Mouse (Mus musculus): ENCODE data around the gene Gfy. TPM values are rescaled to one million over a fixed set of nuclear protein-coding genes. Genes with fewer than 3 reads are reported as not detected.

The Gfy gene
- total and polyA plus RNA-seq, 2 experiments from 2014 or later = not detected

DNA sequence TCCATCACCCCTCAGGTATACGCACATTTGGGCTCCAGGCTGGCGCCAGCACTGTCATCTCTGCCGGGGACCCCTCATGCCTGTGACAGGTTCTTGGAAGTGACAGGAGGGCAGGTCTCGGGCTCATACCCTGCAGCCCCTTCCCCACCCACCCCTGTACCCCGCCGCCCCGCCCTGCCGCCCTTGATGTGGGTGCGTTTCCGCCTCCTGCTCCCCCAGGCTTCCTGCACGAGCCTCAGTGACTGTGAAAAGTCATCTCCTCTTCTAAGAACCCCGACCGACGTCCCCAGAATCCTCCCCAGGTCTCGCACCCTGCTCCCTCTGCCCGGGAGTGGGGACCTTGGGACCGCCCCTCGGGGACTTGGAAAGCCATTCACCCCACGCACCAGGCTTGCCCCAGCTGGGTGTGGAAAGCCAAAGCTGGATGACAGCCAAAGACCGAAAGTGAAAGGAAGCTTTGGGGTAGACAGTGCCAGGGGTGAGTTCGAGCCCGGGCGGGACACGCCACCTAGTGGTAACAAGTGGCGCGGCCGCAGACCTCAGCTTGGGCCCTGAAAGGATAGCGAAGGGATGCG, 43.3 kb downstream of the Gfy start, which contains the start of the genes Gm45713 and Flt3l:
Gm45713 (minus strand) TSS at position 239 of the 575 bp plus-strand sequence.
Flt3l (minus strand) TSS at position 440 of the 575 bp plus-strand sequence.
- no peaks in the 10 kb centered on the region for H3K9me3 ChIP-seq (ENCODE audit: low read length)
- peak within 1 kb of the TSS; percentile 31 for H3K4me3 ChIP-seq (ENCODE audit: low read depth, low read length)
- H3K36me3 ChIP-seq (ENCODE audit: insufficient read depth) = no peaks in the 10 kb centered on the region
- no peak within 1 kb of the TSS for H3K27ac ChIP-seq (ENCODE audit: low read depth, low read length)
- H3K4me1 ChIP-seq (ENCODE audit: insufficient read depth) = no peaks in the 10 kb centered on the region
- ATAC-seq (peak; percentile 90), DNase-seq (peak; percentile 87)
- peak; percentile 90 for TF ChIP-seq CTCF (IDR thresholded peaks at IDR 0.05; ENCODE audit: low read depth)
- H3K4me2 ChIP-seq (ENCODE audit: low read depth) = peak within 1 kb of the TSS; percentile 54
- peak within 1 kb of the TSS; percentile 43 for H3K9ac ChIP-seq
- 1% methylated on average over 28 of the region's 29 CpGs for WGBS
- H3K27me3 ChIP-seq (ENCODE audit: insufficient read depth, low read length) = 0 out of 2 replicates have a peak, but pooled peaks cover 3% of the 10 kb centered on the region

DNA sequence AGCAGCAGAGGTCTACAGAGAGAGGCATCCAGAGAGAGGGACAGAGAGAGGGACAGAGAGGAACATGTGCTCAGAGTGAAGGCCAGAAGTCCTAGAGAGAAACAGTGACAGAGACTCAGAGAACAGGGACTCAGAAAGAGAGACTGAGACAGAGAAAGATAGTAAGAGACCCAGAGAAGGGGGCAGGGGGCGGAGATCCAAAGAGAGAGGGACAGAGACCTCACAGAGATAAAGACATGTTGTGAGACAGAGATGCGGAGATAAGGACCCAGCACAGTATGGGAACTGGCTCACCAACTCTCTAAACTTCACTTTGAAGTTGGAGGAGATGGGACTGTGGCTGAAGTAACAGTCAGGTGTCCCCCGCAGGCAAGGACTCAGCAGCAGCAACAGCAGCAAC, 44.0 kb downstream of the Gfy start:
- WGBS = 80% methylated on average over 3 of the region's 3 CpGs
- no peaks in the 10 kb centered on the region for H3K4me1 ChIP-seq (ENCODE audit: insufficient read depth)
- 0 out of 2 replicates have a peak overlapping the region, but pooled peaks have one; percentile 54 for H3K4me2 ChIP-seq (ENCODE audit: low read depth)
- no peaks in the 10 kb centered on the region for H3K9me3 ChIP-seq (ENCODE audit: low read length)
- TF ChIP-seq CTCF (IDR thresholded peaks at IDR 0.05; ENCODE audit: low read depth) = no peak
- DNase-seq (no peak), ATAC-seq (no peak)
- H3K36me3 ChIP-seq (ENCODE audit: insufficient read depth) = no peaks in the 10 kb centered on the region
- H3K9ac ChIP-seq = no peak overlapping the region
- no peak overlapping the region for H3K27ac ChIP-seq (ENCODE audit: low read depth, low read length)
- 0 out of 2 replicates have a peak, but pooled peaks cover 3% of the 10 kb centered on the region for H3K27me3 ChIP-seq (ENCODE audit: insufficient read depth, low read length)
- H3K4me3 ChIP-seq (ENCODE audit: low read depth, low read length) = no peak overlapping the region

DNA sequence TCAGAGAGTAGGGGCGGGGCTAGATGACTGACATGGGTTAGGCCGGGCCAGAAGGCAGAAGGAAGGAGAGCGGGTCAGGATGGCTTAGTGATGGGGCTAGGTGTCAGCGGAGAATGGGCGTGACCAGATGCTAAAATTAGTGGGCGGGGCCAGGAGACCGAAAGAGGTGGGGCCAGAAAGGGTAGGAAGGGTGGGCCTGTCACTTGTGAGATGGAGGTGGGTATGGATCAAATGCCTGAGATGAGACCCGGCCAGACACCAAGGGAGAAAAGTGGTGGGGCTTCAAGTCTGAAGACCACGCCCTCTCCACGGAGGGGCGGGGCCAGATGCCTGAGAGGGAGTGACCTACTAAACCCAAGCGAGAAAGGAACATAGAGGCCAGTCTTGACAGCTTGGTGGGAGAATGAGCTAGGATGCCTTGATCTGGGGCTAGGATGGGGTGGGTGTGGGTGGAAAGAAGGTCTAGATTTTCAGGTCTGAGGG, 44.8 kb downstream of the Gfy start:
- no peak for TF ChIP-seq CTCF (IDR thresholded peaks at IDR 0.05; ENCODE audit: low read depth)
- Histone ChIP-seq H3K4me2 (ENCODE audit: low read depth) (no peak overlapping the region), H3K9ac (no peak overlapping the region), H3K27me3 (ENCODE audit: insufficient read depth, low read length) (0 out of 2 replicates have a peak, but pooled peaks cover 3% of the 10 kb centered on the region), H3K27ac (ENCODE audit: low read depth, low read length) (no peak overlapping the region), H3K36me3 (ENCODE audit: insufficient read depth) (no peaks in the 10 kb centered on the region), H3K9me3 (ENCODE audit: low read length) (no peaks in the 10 kb centered on the region), H3K4me3 (ENCODE audit: low read depth, low read length) (no peak overlapping the region), H3K4me1 (ENCODE audit: insufficient read depth) (0 out of 2 replicates have a peak, but pooled peaks cover 3% of the 10 kb centered on the region)
- DNase-seq (no peak), ATAC-seq (no peak)
- WGBS = 11% methylated on average over 12 of the region's 12 CpGs

DNA sequence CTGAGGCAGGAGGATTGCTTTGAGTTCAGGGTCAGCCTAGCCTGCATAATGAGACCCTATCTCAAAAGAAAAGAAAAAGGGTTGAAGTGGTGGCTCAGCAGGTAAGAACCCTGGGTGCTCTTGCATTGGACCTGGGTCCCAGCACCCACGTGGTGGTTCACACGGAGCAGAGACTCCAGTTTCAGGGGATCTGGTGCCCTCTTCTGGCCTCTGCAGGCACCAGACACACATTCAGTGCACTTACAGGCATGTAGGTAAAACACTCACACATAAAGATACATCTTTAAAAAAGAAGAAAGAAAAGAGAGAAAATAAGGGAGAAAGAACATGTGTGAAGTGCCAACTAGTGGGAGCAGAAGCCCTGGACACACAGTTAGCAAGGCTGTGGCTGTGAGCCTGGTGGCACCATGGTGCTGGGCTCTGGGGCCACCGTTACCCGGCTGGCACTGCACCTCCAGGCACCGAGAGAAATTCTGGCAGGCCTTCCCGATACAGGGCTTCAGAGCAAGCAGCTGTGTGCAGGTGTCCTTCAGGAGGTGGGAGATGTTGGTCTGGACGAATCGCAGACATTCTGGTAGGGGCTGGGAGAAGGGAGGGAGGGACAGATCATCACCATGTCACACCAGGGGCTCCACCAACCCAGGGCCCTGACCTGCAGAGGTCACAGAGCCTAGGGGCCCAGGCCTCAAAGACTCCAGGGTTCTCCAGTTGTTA, 45.8 kb downstream of the Gfy start:
- no peak for ATAC-seq
- 79% methylated on average over 8 of the region's 8 CpGs for WGBS

DNA sequence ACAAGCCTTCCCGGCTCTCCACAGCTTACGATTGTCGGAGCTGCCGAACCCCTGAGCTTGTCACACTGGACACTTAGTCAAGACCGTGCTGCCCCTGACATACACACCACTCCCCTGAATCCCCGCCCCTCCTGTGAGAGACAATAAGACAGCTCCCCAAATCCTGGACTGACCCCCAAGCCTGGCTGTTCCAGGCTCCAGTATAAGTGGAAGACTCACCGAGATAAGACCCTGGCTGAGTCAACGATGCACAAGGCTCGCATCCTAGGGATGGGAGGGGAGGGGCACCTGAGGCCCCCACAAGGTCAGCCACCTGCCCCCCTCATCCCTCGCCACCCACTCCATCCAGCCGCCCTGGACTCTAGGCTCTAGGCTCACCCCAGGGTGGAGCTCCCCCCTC, 47.5 kb downstream of the Gfy start:
- no peaks in the 10 kb centered on the region for H3K27me3 ChIP-seq (ENCODE audit: insufficient read depth, low read length)
- no peak overlapping the region for H3K4me3 ChIP-seq (ENCODE audit: low read depth, low read length)
- 74% methylated on average over 11 of the region's 11 CpGs for WGBS
- ATAC-seq (no peak), DNase-seq (no peak)
- peaks cover 3% of the 10 kb centered on the region; the same call in 1 of the 2 replicates for H3K4me1 ChIP-seq (ENCODE audit: insufficient read depth)
- no peaks in the 10 kb centered on the region for H3K9me3 ChIP-seq (ENCODE audit: low read length)
- H3K27ac ChIP-seq (ENCODE audit: low read depth, low read length) = no peak overlapping the region
- no peak overlapping the region for H3K4me2 ChIP-seq (ENCODE audit: low read depth)
- no peak for TF ChIP-seq CTCF (IDR thresholded peaks at IDR 0.05; ENCODE audit: low read depth)
- H3K36me3 ChIP-seq (ENCODE audit: insufficient read depth) = peaks cover 4% of the 10 kb centered on the region
- H3K9ac ChIP-seq = no peak overlapping the region

More for the DNA sequence above, 45.8 kb downstream of the Gfy start:
- DNase-seq = no peak
- Histone ChIP-seq H3K9me3 (ENCODE audit: low read length) (no peaks in the 10 kb centered on the region), H3K9ac (no peak overlapping the region), H3K36me3 (ENCODE audit: insufficient read depth) (no peaks in the 10 kb centered on the region), H3K4me1 (ENCODE audit: insufficient read depth) (0 out of 2 replicates have a peak, but pooled peaks cover 3% of the 10 kb centered on the region), H3K4me3 (ENCODE audit: low read depth, low read length) (no peak overlapping the region), H3K27ac (ENCODE audit: low read depth, low read length) (no peak overlapping the region), H3K4me2 (ENCODE audit: low read depth) (no peak overlapping the region), H3K27me3 (ENCODE audit: insufficient read depth, low read length) (0 out of 2 replicates have a peak, but pooled peaks cover 3% of the 10 kb centered on the region)
- no peak for TF ChIP-seq CTCF (IDR thresholded peaks at IDR 0.05; ENCODE audit: low read depth)

DNA sequence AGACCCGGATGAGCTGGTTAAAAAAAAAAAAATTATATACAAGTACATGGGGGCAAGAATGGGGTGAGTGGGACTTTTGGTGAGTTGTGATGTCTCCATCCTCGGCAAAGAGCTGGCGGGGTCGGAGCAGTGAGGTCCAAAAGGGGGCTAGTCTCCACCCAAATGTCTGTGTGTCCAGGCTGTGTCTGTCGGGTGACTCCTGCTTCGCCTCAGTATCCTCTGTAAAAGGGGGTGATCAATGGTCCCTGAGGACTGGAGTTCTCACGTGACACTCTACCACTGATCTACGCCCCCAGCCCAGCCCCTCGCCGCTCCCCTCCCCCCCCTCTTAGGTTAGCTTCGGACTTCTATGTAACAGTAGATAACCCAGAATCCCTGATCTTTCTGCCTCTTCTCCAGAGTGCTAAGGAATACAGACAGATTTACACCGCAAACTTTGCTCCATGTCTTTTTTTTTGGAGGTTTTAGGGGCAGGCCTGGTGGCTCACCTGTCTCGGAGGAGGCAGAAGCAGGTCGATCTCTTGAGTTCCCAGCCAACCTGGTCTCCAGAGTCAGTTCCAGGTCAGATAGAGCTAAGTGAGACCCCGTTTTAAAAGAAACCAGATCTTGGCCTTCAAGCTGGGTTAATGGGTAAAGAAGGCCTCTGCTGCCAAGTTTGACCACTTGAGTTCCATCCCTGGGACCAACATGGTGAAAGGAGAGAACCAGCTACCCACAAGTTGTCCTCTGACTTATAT, 49.4 kb downstream of the Gfy start:
- peak overlapping the region; percentile 93 for H3K27ac ChIP-seq (ENCODE audit: low read depth, low read length)
- H3K9me3 ChIP-seq (ENCODE audit: low read length) = no peaks in the 10 kb centered on the region
- no peak for ATAC-seq
- 70% methylated on average over 15 of the region's 15 CpGs for WGBS
- H3K27me3 ChIP-seq (ENCODE audit: insufficient read depth, low read length) = no peaks in the 10 kb centered on the region
- H3K9ac ChIP-seq = peak overlapping the region; percentile 73
- peaks cover 3% of the 10 kb centered on the region; the same call in 1 of the 2 replicates for H3K4me1 ChIP-seq (ENCODE audit: insufficient read depth)
- no peak for DNase-seq
- peaks cover 24% of the 10 kb centered on the region for H3K36me3 ChIP-seq (ENCODE audit: insufficient read depth)
- peak overlapping the region; percentile 57 for H3K4me2 ChIP-seq (ENCODE audit: low read depth)
- peak overlapping the region; percentile 44; the same call in 1 of the 2 replicates for H3K4me3 ChIP-seq (ENCODE audit: low read depth, low read length)
- no peak for TF ChIP-seq CTCF (IDR thresholded peaks at IDR 0.05; ENCODE audit: low read depth)

Measured in forebrain, postnatal 0 days (tissue).